Mouse (Mus musculus) lung, postnatal 0 days (tissue): ENCODE results near the gene Avpr1a.

Experiments used
- CTCF ChIP-seq: IDR thresholded peaks from 2 replicates; pipeline ENCODE4 v1.5.1; 2016; ENCODE audit warnings: antibody characterized with exemption, mild to moderate bottlenecking
- EP300 ChIP-seq: IDR thresholded peaks from 2 replicates; pipeline ENCODE4 v1.6.1; 2016; ENCODE audit warnings: antibody characterized with exemption, mild to moderate bottlenecking, control low read depth

- TF ChIP-seq CTCF = no peak
- no peak for TF ChIP-seq EP300
Observed at GRCm38 (mm10) chr10:122498551-122498950, 50.3 kb downstream of the Avpr1a start.
